Mouse (Mus musculus) common myeloid progenitor, adult 5-6 weeks (primary cell): ENCODE results near the gene Zfp69. TPM values are rescaled to one million over a fixed set of nuclear protein-coding genes. Genes with fewer than 3 reads are reported as not detected.

Experiments
- ATAC-seq: replicated peaks from 2 replicates; pipeline ENCODE4 v1.8.0; 2016; ENCODE audit warnings: low read depth, mild to moderate bottlenecking, moderate TSS enrichment, inconsistent platforms; ENCODE audit not compliant: poor library complexity, severe bottlenecking
- total RNA-seq: library from RNA; stranded (forward); fragments of 200-1000, 187-1606 nt; gene quantifications from 2 replicates; pipeline ENCODE4 v1.2.3, GENCODE M21; 2017

The Zfp69 gene
- total RNA-seq = 1.6 and 7.9 TPM in 2 replicates

DNA sequence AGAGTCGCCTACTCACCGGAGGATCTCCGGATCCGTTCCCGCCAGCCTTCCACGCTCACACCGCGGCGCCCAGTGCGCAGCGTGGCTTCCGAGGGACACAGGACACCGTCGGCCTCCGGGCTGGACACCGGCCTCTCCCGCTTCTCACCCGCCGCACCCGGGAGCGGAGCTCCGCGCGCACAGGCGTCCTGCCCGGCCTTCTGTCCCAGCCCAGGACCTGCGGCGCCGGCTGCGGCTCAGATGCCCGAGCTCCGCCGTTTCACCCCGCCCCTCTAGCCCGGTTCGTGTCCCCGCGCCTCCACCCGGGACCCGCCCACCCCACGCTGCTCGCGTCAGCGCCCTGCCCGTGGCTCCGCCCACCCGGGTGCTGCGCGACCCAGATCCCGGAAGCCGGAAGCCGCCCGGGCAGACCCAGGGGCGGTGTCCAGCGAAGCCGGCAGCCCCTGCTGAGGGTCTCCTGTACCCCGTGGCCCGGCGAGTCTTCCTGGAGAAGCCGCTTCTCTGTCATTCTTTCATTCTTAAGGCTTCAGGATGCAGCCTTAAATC lies at the start of gene Zfp69:
Gene Zfp69, minus strand, starts transcription at position 272 of the 546 bp plus-strand sequence.
- ATAC-seq = peak; percentile 79

DNA sequence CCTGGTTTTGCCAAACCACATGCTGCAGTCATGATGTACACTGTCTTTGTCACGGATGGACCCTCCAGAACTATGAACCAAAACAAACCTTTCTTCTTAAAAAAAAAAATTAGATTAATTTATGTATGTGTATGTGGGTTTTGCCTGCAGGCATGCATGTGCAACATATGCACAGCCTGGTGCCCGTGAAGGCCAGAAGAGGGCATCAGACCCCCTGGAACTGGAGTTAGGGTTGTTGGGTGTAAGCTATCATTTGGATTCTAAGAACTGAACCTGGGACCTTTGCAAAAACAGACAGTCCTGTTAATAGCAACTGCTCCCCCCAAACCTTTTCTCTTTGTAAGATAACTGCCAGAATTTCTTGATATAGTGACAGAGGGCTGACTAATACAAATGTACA lies 49.5 kb upstream of the Zfp69 start:
- ATAC-seq = no peak

DNA sequence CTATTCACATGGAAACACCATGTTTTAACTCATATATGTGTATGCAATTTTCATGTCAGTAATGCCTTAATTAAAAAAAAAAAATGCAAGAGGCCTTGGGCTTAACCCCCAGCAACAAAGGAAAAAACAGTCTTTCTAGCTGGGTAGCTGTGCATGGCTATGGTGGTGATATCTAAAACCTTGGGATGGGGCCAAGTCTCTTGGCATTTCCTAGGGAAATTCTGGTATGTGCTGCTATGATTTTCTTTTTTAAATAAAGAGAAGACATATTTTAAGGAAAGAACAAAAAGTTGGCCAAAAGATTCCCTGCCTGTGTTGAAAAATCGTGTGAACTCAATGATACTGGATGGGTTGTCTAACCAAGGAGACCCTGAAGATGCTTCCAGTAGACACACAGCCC lies 44.4 kb upstream of the Zfp69 start:
- no peak for ATAC-seq

- peak; percentile 82 for ATAC-seq
These were observed 41.5 kb upstream of the Zfp69 start for GRCm38 (mm10) chr4:120993025-120993424.

GRCm38 (mm10) chr4:120992284-120992683 lies 40.8 kb upstream of the Zfp69 start:
- no peak for ATAC-seq

DNA sequence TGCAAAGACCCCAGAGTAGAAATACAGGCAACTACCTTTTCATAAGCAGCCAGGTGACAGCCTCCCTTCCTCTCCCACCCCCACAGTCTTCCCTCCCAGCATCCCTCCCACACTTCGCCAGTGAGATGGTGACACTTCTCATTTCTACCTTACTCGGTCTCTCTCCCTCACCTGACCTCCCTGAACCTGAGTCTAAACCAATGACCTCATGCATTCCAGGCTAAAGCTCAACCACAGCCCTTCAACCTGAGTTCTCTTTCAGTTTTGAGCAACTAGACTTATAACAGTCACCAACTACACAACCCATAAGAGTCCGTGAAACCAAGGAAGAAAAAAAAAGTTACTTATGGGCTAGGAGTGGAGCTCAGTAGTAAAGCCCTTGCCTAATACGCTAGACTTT lies 35.8 kb upstream of the Zfp69 start:
- ATAC-seq = 0 out of 2 replicates have a peak, but pooled peaks have one; percentile 1

- peak; percentile 90 for ATAC-seq
These were observed 34.9 kb upstream of the Zfp69 start for GRCm38 (mm10) chr4:120986446-120986845.

DNA sequence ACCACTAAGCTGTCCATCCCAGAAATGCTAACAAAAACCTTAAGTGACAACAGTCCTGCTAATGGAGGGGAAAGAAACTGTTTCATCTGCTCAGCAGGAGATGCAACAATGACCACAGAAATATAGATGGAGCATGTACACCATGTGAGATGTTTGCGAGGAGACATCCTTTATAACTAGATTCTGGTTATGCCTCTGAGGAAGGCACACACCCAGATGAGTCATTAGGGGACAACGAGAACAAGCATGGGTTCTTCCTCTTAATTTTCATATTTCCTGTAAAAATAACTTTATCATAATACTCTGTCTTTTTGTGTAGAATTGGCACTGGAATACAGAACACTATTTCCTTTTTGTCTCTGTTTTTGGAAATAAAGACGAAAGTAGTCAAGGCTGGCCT lies 26.7 kb upstream of the Zfp69 start:
- no peak; the same call in 1 of the 2 replicates for ATAC-seq

DNA sequence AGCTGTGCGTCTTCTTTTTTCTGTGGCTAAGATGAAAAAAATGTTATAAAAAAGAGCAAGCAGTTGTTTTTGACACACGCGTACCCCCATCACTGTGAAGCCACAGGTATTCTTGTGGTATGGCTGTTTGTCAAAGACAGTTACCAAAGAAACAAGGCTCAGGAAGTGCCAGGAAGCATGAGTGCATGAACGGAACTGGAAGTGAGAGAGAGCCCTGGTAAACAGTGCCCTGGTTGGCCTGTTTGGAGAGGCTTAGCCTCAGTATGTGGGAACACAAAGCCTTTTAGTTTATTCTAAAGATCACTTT lies 23.9 kb upstream of the Zfp69 start:
- peak; percentile 84 for ATAC-seq

DNA sequence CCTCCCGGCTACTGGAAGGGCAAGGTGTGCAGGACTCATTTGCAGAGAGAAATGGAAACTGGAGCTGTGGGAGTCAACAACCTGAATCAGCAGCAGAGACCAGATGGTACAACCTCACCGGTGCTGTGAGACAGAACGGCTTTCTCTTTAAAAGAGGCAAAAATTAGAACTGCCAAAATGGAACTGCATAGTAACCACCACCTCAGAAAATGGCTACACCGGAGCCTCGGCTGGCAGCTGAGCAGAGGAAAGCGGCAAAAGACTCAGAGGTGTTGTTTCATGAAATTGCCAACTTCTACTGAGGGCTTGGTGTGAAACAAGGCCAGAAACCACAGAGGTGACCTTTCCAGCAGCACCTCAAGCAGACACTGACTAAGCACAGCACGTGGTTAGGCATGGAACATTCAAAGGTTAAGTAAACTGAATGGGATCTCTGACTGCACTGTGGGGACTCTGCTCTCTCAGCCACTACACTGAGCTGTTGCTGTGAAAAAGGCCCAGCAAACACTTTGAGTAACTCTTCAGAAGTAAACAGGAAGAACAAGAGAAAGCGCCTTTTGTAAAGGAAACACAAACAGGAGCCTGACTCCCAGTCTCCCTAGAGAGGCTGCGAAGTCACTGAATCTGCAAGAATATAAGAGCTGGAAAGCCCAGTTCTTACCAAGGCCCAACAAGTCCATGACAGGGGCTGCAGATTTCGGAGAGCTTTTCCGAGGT lies 23.4 kb upstream of the Zfp69 start:
- ATAC-seq = 0 out of 2 replicates have a peak, but pooled peaks have one; percentile 8

DNA sequence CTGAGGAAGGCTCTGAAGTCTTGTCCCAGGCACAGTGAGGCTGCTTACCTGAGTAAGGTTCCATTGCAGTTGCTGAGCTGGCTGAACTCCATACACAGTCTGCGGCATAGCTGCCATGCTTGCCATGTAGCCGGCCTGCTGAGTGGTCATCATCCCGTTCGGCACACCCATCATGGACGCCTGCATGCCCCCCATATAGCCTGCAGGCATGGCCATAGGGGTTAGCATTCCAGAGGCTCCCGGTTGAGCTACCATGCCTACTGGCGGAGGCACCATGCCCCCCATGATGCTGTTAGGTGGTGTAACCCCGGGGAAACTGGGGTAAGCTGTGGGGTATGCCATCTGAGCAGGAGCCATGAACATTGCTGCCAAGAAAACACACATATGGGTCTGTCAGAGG lies 20.3 kb upstream of the Zfp69 start:
- ATAC-seq = no peak

DNA sequence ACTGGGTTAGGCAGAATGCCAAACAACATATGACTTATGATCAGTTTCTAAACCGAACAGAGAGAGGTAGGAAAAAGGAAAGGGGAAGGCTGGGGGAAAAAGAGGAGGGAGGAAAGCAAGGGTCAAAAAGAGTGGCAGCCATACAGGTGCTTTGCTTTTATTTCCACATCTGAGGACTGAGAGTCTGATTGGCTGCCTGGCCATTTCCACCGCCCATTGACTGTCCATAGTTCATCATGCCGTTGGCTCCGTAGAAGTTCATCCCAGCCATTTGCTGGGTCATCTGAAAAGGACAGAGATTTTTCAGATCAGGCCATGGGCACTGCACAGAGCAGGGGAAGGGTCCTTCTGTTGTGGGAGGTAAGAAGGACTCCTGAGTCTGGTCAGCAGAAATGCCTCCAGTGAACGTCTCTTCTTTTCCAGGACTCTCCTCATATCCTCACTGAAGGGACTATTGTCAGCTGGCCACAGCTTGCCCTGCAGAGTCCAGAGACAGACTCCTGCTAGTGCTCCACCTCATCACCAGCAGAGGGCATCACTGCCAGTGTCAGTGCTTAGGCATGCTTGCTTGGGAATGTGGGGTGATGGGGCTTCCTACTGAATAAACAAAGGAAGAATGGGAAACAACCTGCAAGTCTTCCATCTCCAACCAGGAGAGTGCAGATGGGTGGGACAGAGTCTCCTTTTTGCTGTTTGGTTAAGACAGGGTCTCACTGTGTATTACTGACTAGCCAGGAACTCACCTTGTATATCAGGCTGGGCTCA lies 18.1 kb upstream of the Zfp69 start:
- ATAC-seq = peak; percentile 73

GRCm38 (mm10) chr4:120968486-120968885 lies 17.0 kb upstream of the Zfp69 start:
- no peak for ATAC-seq

- ATAC-seq = no peak
These were observed 4.1 kb upstream of the Zfp69 start for GRCm38 (mm10) chr4:120955586-120955985.

GRCm38 (mm10) chr4:120953667-120954066 lies 2.2 kb upstream of the Zfp69 start:
- no peak for ATAC-seq

DNA sequence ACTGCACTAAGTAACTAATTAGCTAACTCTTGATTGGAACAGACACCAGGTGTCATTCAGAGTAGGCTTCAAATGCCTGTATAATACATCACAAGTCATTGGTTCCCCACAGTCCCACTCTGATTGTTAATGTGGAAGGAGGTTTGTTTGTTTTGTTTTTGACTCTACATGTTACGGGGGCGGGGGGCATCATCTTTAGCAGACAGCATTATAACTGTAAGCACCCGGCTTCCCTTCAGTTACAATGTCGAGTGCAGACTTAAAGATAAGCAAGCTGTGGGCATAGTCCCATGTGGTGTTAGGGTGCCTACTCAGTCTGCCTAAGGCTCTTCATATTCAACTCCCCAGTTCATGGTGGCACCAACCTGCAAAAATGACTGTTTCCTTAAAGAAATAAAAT lies 1.5 kb upstream of the Zfp69 start:
- peak; percentile 35 for ATAC-seq

DNA sequence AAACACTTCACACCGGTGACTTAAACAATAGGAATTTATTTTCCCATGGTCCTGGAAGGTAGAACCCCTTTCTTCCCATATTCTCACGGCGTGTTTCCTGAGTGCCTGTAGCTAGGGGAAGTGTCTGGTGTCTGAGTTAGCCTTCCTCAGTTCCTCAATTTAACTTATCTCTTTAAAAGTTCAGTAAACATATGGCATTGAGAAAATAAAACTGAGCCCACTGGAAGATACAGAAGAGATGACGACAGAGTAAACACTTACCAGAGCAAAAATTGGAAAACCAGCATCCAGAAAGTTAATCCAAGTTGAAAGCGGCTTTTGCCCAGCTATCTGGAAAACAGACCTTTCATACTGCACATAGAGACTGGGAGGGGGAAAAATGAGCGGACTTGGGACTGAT lies 664 bp upstream of the Zfp69 start:
- ATAC-seq = peak; percentile 61

- no peak for ATAC-seq
These were observed 604 bp downstream of the Zfp69 start for GRCm38 (mm10) chr4:120950763-120951427.

- ATAC-seq = no peak
These were observed 2.6 kb downstream of the Zfp69 start for GRCm38 (mm10) chr4:120948938-120949337.

GRCm38 (mm10) chr4:120935006-120935405 lies 16.5 kb downstream of the Zfp69 start:
- no peak for ATAC-seq

- ATAC-seq = no peak
These were observed 20.8 kb downstream of the Zfp69 start for GRCm38 (mm10) chr4:120930736-120931135.
